Mouse (Mus musculus) ES-E14 (cell line): ENCODE measurements around the gene Ctps. TPM values are rescaled to one million over a fixed set of nuclear protein-coding genes. Genes with fewer than 3 reads are reported as not detected.

Experiments
- DNase-seq: peaks from one replicate; pipeline ENCODE4 v3.0.0-alpha.2; 2013; ENCODE audit warnings: low read depth, low spot score
- H3K27ac ChIP-seq: 2 replicates; pipeline ENCODE4 v1.5.1; 2012; ENCODE audit warnings: low read depth, mild to moderate bottlenecking, low read length, moderate library complexity, mixed read lengths; ENCODE audit not compliant: poor library complexity, insufficient read depth, severe bottlenecking
- H3K36me3 ChIP-seq: 2 replicates; pipeline ENCODE4 v1.6.1; 2012; ENCODE audit warnings: mild to moderate bottlenecking, low read length, moderate library complexity, mixed read lengths; ENCODE audit not compliant: control insufficient read depth, poor library complexity, insufficient read depth, severe bottlenecking
- H3K4me1 ChIP-seq, 2 experiments: fragments of 150-350 bp in 1 of 2; sonication (generic) in 1 of 2; 2 replicates each; pipeline ENCODE4 v1.6.1; 2012; ENCODE audit warnings: low read length in 2 of 2, mild to moderate bottlenecking in 1 of 2, mixed read lengths in 1 of 2; ENCODE audit not compliant: control insufficient read depth in 2 of 2, insufficient read depth in 2 of 2, poor library complexity in 1 of 2
- H3K4me3 ChIP-seq, 2 experiments: fragments of 150-350 bp in 1 of 2; sonication (generic) in 1 of 2; 2 replicates each; pipeline ENCODE4 v1.5.1; 2012; ENCODE audit warnings: low read length in 2 of 2, low read depth in 1 of 2, mild to moderate bottlenecking in 1 of 2, mixed read lengths in 1 of 2; ENCODE audit not compliant: insufficient read depth in 1 of 2, poor library complexity in 1 of 2, severe bottlenecking in 1 of 2
- H3K9ac ChIP-seq: 2 replicates; pipeline ENCODE4 v1.6.1; 2012; ENCODE audit warnings: low read depth, mild to moderate bottlenecking, low read length, mixed read lengths; ENCODE audit not compliant: poor library complexity, insufficient read depth, severe bottlenecking
- H3K9me3 ChIP-seq: fragments of 150-350 bp; sonication (generic); 2 replicates; pipeline ENCODE4 v1.6.1; 2012; ENCODE audit warnings: low read depth, mild to moderate bottlenecking, low read length; ENCODE audit not compliant: control insufficient read depth, insufficient read depth
- CHD2 ChIP-seq: IDR thresholded peaks from 2 replicates; pipeline ENCODE4 v1.6.1; 2014; ENCODE audit warnings: mild to moderate bottlenecking, low read depth, low read length, inconsistent platforms
- HCFC1 ChIP-seq: IDR thresholded peaks from 2 replicates; pipeline ENCODE4 v1.6.1; 2012; ENCODE audit warnings: low read length, inconsistent platforms, borderline replicate concordance; ENCODE audit not compliant: insufficient read depth
- MAFK ChIP-seq: IDR thresholded peaks from 2 replicates; pipeline ENCODE4 v1.6.1; 2014; ENCODE audit warnings: mild to moderate bottlenecking, low read depth, low read length, inconsistent platforms; ENCODE audit not compliant: insufficient read depth
- ZC3H11A ChIP-seq: IDR thresholded peaks from 2 replicates; pipeline ENCODE4 v1.6.1; 2012; ENCODE audit warnings: low read depth, mild to moderate bottlenecking, inconsistent platforms, low read length, borderline replicate concordance
- ZNF384 ChIP-seq: IDR thresholded peaks from 2 replicates; pipeline ENCODE4 v1.6.1; 2012; ENCODE audit warnings: low read depth, low read length, inconsistent platforms
- in situ Hi-C, 2 experiments: fragments of 600-800 bp; cut with MboI; formaldehyde crosslinking; loops; one replicate each; pipeline ENCODE4 v1.15.1; 2025; ENCODE audit warnings: low sequenced_read_pairs in 2 of 2, inconsistent platforms in 1 of 2; ENCODE audit not compliant: unreplicated experiment in 2 of 2
- total RNA-seq: library from RNA; depleted of rRNA; stranded (reverse); fragments of 300-350 nt; gene quantifications from 2 replicates; pipeline ENCODE4 v1.2.3, GENCODE M21; 2012

Ctps gene
- total RNA-seq, 1 experiment: 85.6 TPM

DNA sequence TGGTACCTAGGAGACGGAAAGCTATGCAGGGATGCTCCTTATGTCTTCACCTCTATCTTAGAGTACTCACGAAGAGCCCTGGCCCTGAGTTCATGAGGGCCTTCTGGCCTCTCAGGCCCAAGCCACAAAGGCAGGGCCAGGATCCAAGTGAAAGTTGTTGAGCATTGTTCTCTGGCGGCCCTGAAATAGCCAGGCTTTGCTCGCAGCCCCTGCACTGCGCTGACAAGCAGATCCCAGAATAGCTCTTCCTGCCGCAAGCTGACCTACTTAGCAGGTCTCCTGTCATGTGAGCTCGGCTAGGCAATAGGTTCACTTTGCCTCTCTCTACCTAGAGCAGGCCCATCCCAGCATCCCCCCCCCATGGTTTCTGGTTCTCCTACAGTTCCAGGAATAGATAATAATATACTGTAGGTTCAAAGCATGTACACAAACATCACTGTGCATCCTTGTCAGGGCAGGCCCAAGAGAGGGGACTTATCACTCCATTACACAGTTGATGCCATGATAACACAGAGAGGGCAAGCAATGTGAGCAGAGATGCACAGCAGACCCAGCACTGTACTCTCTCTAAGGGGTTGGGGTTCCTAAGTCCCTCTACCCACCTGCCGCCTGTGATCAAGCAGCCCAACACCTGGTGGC lies 43.7 kb upstream of the Ctps start:
- Histone ChIP-seq H3K4me1 (peaks cover 6 to 27% of the 10 kb centered on the region in 2 experiments; a peak in 3 of 4 replicates), H3K9ac (no peak overlapping the region), H3K27ac (no peak overlapping the region), H3K4me3 (no peak overlapping the region), H3K36me3 (no peaks in the 10 kb centered on the region), H3K9me3 (no peaks in the 10 kb centered on the region)
- in situ Hi-C loops: no loop called here
- DNase-seq: no peak
- TF ChIP-seq CHD2: no peak
- TF ChIP-seq ZC3H11A: no peak
- no peak for TF ChIP-seq MAFK
- no peak for TF ChIP-seq ZNF384
- no peak for TF ChIP-seq HCFC1

DNA sequence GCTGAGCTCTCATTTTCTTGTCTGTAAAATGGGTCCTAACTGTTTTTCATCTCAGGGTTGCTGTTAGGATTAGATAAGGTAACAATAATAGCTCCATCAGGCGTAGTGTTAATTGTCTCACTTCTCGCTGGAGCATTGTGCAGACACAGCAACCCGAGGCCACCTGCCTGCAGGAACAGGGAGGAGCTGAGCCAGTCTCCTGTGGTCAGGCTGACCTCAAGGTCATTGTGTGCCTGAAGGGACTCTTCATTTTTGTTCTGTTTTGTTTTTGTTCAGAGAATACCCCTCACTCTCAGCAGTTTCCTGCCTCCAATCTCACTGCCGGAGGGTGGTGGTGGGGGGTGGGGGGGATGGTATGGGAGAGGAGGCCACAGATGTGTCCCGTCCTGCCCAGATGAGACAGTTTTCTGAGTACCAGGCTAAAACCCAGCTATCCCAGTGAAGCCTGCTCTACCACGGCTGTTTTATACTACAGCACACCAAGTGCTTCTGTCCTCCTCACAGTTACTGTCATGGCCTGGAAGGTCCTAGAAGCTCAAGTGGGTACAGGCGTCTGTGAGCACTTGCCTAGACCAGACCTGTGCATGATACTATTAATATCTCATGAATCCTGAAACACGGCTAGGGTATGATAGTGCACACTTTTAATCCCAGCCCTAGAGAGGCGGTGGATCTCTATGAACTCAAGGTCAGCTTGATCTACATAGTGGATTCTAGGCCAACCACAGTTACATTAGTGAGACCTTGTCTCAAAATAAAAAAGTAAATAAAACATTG lies 42.4 kb upstream of the Ctps start:
- in situ Hi-C loops: no loop called here
- TF ChIP-seq MAFK (peak; percentile 31; the same call in 1 of the 2 replicates), ZNF384 (no peak)
- no peak overlapping the region for H3K4me3 ChIP-seq
- H3K27ac ChIP-seq: peak overlapping the region; percentile 74; the same call in 1 of the 2 replicates
- no peak overlapping the region for H3K9ac ChIP-seq
- no peak for DNase-seq
- H3K36me3 ChIP-seq: no peaks in the 10 kb centered on the region
- H3K4me1 ChIP-seq: peaks cover 6 to 27% of the 10 kb centered on the region in 2 experiments; a peak in 3 of 4 replicates
- H3K9me3 ChIP-seq: no peaks in the 10 kb centered on the region

DNA sequence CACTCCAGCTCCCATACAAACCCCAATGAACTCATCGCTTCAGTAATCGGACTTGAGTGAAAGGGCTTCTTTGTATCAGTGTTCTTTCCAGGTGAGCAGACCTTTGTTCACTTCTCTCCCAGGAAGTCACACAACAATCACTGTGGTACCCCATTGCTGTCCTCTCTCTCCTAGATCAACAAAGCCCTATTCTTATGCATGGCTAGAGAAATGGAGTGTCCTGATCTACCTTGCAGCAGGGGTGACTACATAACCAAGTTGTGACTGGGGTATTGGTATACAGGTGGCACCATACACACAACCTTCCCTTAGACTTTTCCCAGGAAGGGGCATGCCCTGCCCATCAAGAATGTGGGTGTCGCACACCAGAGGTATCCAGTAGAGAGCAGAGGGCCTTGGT lies 40.9 kb upstream of the Ctps start:
- in situ Hi-C loops: no loop called here
- no peaks in the 10 kb centered on the region for H3K36me3 ChIP-seq
- H3K9ac ChIP-seq: no peak overlapping the region
- no peak for DNase-seq
- peaks cover 6 to 21% of the 10 kb centered on the region in 2 experiments; a peak in 3 of 4 replicates for H3K4me1 ChIP-seq
- H3K9me3 ChIP-seq: no peaks in the 10 kb centered on the region
- H3K27ac ChIP-seq: no peak overlapping the region
- H3K4me3 ChIP-seq: no peak overlapping the region
- no peak for TF ChIP-seq MAFK
- no peak for TF ChIP-seq ZC3H11A
- no peak for TF ChIP-seq CHD2
- TF ChIP-seq ZNF384: no peak
- TF ChIP-seq HCFC1: no peak

DNA sequence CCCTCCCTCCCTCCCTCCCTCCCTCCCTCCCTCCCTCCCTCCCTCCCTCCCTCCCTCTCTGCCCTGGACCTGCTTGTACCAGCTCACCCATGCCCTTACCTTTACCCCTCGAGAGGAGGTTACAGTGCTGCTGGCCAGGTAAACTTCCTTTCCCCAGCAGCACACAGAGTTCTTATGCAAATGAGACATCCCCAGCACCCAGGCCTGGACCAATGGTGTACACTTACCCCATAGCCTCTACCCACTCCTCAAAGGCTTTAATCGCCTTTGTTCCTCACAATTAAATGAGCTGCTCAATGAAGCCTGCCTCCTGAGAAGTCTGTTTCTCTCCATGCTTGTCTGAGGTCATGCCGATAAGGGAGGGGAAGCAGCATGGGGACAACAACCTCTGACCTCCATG lies 36.9 kb upstream of the Ctps start:
- no peak overlapping the region for H3K9ac ChIP-seq
- no peaks in the 10 kb centered on the region for H3K36me3 ChIP-seq
- H3K9me3 ChIP-seq: no peaks in the 10 kb centered on the region
- H3K27ac ChIP-seq: no peak overlapping the region; the same call in 1 of the 2 replicates
- DNase-seq: no peak
- no peak overlapping the region for H3K4me3 ChIP-seq
- in situ Hi-C loops: no loop called here
- H3K4me1 ChIP-seq: peaks cover 3% of the 10 kb centered on the region in 2 experiments; a peak in 2 of 4 replicates
- TF ChIP-seq ZNF384: no peak
- TF ChIP-seq ZC3H11A: no peak
- no peak for TF ChIP-seq HCFC1
- TF ChIP-seq CHD2: no peak
- no peak for TF ChIP-seq MAFK
